Mouse (Mus musculus) splenic B cell, adult 2 months (primary cell): ENCODE results near the gene Krt13.

Experiments used
- DNase-seq: peaks from one replicate; pipeline ENCODE4 v3.0.0-alpha.2; 2011; ENCODE audit warnings: low read depth, low spot score
- H3K27me3 ChIP-seq: 2 replicates; pipeline ENCODE4 v1.6.1; 2012; ENCODE audit warnings: mild to moderate bottlenecking, low read length, moderate library complexity, mixed read lengths; ENCODE audit not compliant: control insufficient read depth, poor library complexity, insufficient read depth, severe bottlenecking
- H3K36me3 ChIP-seq: 2 replicates; pipeline ENCODE4 v1.6.1; 2012; ENCODE audit warnings: mild to moderate bottlenecking, low read length, moderate library complexity, mixed read lengths; ENCODE audit not compliant: control insufficient read depth, poor library complexity, insufficient read depth, severe bottlenecking

Krt13 gene

DNA sequence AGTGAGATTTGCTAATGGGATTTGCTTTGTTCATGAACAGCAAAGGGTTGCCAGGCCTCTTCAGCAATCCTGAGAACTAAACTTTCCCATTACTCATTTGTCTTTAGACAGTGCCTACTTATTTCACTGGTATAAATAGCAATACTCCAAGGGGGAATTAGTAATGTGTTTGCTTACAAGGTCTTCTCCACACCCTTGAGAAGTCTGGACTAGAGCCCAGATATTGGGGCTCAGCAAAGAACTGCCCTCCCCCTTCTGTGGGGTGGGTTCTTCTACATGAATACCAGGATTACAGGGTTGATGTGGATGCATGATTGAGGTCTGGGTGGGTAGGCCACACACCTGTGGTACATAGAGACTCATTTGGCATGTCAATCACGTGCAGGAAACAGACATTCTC is 47.5 kb downstream of the Krt13 start:
- no peaks in the 10 kb centered on the region for H3K27me3 ChIP-seq
- DNase-seq: no peak
- no peaks in the 10 kb centered on the region for H3K36me3 ChIP-seq
